Mouse (Mus musculus): ENCODE measurements around the gene Stim2. TPM values are rescaled to one million over a fixed set of nuclear protein-coding genes. Genes with fewer than 3 reads are reported as not detected.

The Stim2 gene
- polyA plus RNA-seq, 1 experiment from 2014 or later = 14.0 TPM

DNA sequence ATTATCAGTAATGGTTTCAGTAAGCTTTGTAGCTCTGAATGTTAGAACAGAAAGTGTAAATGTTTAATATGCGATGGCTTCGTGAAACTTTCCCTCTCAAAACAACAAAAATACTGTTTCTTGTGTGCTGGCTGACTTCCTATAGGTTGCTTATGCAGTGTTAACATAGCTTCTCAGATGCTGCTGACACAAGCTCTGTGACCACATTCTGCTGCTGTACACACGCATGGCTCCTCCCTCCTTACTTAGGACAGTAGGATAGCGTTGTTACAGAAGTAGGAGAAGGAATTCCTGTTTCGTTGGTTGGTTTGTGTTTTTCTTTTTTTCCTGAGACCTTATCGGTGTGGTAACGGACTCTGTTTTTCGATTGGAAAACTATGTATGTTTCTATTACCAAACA is 42.2 kb downstream of the Stim2 start:
- no peak for ATAC-seq (ENCODE audit: low FRiP score, low TSS enrichment)
- Histone ChIP-seq H3K9ac (ENCODE audit: low read length) (no peak overlapping the region), H3K27me3 (ENCODE audit: control insufficient read depth, insufficient read depth, low read length) (no peaks in the 10 kb centered on the region), H3K4me2 (replicated peaks; ENCODE audit: low read depth) (no peak overlapping the region), H3K4me1 (replicated peaks; ENCODE audit: control insufficient read depth, insufficient read depth) (no peaks in the 10 kb centered on the region), H3K4me3 (ENCODE audit: low read depth, low read length) (no peak overlapping the region), H3K9me3 (ENCODE audit: control insufficient read depth, low read length) (no peaks in the 10 kb centered on the region), H3K27ac (replicated peaks) (no peak overlapping the region), H3K36me3 (ENCODE audit: control insufficient read depth, insufficient read depth, low read length) (no peaks in the 10 kb centered on the region)
- 75% methylated on average over 8 of the region's 8 CpGs for whole genome bisulfite sequencing
- DNase-seq (ENCODE audit: low spot score) = no peak
- TF ChIP-seq EP300 (optimal IDR thresholded peaks at IDR 0.05) = no peak
- TF ChIP-seq CTCF (IDR thresholded peaks at IDR 0.05; ENCODE audit: low read depth) = no peak

DNA sequence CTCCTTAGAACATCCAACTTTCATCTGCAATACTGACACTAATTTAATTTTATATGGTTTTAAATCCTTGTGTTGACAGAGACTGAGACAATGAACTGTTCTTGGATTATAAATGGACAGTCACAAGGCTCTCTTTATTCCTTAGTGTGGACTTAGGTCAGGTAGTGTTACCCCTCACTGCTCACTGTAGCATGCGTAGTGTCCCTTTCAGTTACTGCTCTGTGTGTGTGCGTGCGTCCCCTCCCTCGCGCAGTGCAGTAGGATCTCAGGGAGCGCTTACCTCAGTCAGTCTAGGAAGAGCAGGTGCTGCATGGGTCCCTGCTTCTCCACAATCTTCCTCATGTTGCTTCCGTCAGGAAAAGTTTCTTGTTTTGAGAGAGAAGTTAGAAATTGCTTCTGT is 43.7 kb downstream of the Stim2 start:
- WGBS = 92% methylated on average over 7 of the region's 7 CpGs
- no peak for ATAC-seq (ENCODE audit: low FRiP score, low TSS enrichment)
- no peaks in the 10 kb centered on the region for H3K9me3 ChIP-seq (ENCODE audit: control insufficient read depth, low read length)
- H3K27me3 ChIP-seq (ENCODE audit: control insufficient read depth, insufficient read depth, low read length) = no peaks in the 10 kb centered on the region
- no peak overlapping the region for H3K9ac ChIP-seq (ENCODE audit: low read length)
- no peak for DNase-seq (ENCODE audit: low spot score)
- H3K4me2 ChIP-seq (replicated peaks; ENCODE audit: low read depth) = no peak overlapping the region
- H3K27ac ChIP-seq (replicated peaks) = no peak overlapping the region
- no peak for TF ChIP-seq CTCF (IDR thresholded peaks at IDR 0.05; ENCODE audit: low read depth)
- TF ChIP-seq EP300 (optimal IDR thresholded peaks at IDR 0.05) = no peak
- no peaks in the 10 kb centered on the region for H3K36me3 ChIP-seq (ENCODE audit: control insufficient read depth, insufficient read depth, low read length)
- no peaks in the 10 kb centered on the region for H3K4me1 ChIP-seq (replicated peaks; ENCODE audit: control insufficient read depth, insufficient read depth)
- H3K4me3 ChIP-seq (ENCODE audit: low read depth, low read length) = no peak overlapping the region

DNA sequence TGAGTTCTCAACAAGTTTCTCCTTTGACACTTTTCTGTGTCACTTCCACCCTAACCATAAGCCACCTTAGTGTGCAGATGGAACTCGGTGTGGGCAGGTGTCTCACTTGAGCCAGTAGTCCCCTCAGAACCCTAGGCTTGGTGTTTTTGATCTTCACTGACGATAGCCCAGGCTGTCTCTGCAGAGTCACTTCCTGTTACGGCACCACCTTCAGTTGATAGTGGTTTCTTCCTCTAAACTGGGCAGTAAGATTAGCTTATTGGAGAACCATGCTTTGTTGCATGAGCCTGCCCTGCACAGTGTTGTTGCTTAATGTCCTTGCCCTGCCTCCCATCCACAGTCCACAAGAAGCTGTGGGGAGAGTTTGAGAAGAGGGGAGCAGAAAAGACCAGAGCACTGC is 47.2 kb downstream of the Stim2 start:
- no peaks in the 10 kb centered on the region for H3K27me3 ChIP-seq (ENCODE audit: control insufficient read depth, insufficient read depth, low read length)
- no peak for ATAC-seq (ENCODE audit: low FRiP score, low TSS enrichment)
- no peak overlapping the region for H3K4me3 ChIP-seq (ENCODE audit: low read depth, low read length)
- no peak for TF ChIP-seq EP300 (optimal IDR thresholded peaks at IDR 0.05)
- no peak for TF ChIP-seq CTCF (IDR thresholded peaks at IDR 0.05; ENCODE audit: low read depth)
- no peak overlapping the region for H3K27ac ChIP-seq (replicated peaks)
- no peaks in the 10 kb centered on the region for H3K4me1 ChIP-seq (replicated peaks; ENCODE audit: control insufficient read depth, insufficient read depth)
- no peak for DNase-seq (ENCODE audit: low spot score)
- no peak overlapping the region for H3K9ac ChIP-seq (ENCODE audit: low read length)
- H3K9me3 ChIP-seq (ENCODE audit: control insufficient read depth, low read length) = no peaks in the 10 kb centered on the region
- H3K36me3 ChIP-seq (ENCODE audit: control insufficient read depth, insufficient read depth, low read length) = no peaks in the 10 kb centered on the region
- H3K4me2 ChIP-seq (replicated peaks; ENCODE audit: low read depth) = no peak overlapping the region
- 88% methylated on average over 3 of the region's 3 CpGs for WGBS

DNA sequence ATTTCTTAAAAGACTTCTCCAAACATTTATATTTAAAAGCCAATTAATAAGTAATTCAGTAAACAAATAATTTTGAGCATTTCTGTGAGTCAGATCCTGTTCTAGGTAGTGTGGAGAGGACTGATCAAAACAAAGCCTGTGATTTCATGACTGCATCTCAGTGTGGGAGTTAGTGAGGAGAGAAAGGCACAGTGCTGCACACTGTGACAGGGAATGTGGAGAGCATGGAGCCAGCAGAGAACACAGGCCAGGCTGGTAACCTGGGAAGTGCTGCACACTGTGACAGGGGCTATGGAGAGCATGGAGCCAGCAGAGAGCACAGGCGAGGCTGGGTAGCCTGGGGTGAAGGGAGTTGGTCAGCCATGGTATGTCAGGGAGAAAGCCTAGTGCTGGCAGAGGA is 48.1 kb downstream of the Stim2 start:
- Histone ChIP-seq H3K9ac (ENCODE audit: low read length) (no peak overlapping the region), H3K4me2 (replicated peaks; ENCODE audit: low read depth) (no peak overlapping the region), H3K4me1 (replicated peaks; ENCODE audit: control insufficient read depth, insufficient read depth) (no peaks in the 10 kb centered on the region; the same call in 1 of the 2 replicates), H3K4me3 (ENCODE audit: low read depth, low read length) (no peak overlapping the region), H3K27me3 (ENCODE audit: control insufficient read depth, insufficient read depth, low read length) (no peaks in the 10 kb centered on the region), H3K9me3 (ENCODE audit: control insufficient read depth, low read length) (no peaks in the 10 kb centered on the region), H3K36me3 (ENCODE audit: control insufficient read depth, insufficient read depth, low read length) (no peaks in the 10 kb centered on the region), H3K27ac (replicated peaks) (no peak overlapping the region)
- TF ChIP-seq EP300 (optimal IDR thresholded peaks at IDR 0.05) (no peak), CTCF (IDR thresholded peaks at IDR 0.05; ENCODE audit: low read depth) (no peak)
- DNase-seq (ENCODE audit: low spot score) = no peak
- 74% methylated on average over 1 of the region's 1 CpGs for WGBS
- ATAC-seq (ENCODE audit: low FRiP score, low TSS enrichment) = no peak

- Histone ChIP-seq H3K4me3 (ENCODE audit: low read depth, low read length) (no peak overlapping the region), H3K4me1 (replicated peaks; ENCODE audit: control insufficient read depth, insufficient read depth) (no peaks in the 10 kb centered on the region; the same call in 1 of the 2 replicates), H3K36me3 (ENCODE audit: control insufficient read depth, insufficient read depth, low read length) (no peaks in the 10 kb centered on the region; the same call in 1 of the 2 replicates), H3K9me3 (ENCODE audit: control insufficient read depth, low read length) (no peaks in the 10 kb centered on the region), H3K9ac (ENCODE audit: low read length) (no peak overlapping the region), H3K4me2 (replicated peaks; ENCODE audit: low read depth) (no peak overlapping the region), H3K27me3 (ENCODE audit: control insufficient read depth, insufficient read depth, low read length) (no peaks in the 10 kb centered on the region), H3K27ac (replicated peaks) (no peak overlapping the region)
- TF ChIP-seq EP300 (optimal IDR thresholded peaks at IDR 0.05) = no peak
- no peak for TF ChIP-seq CTCF (IDR thresholded peaks at IDR 0.05; ENCODE audit: low read depth)
- DNase-seq (ENCODE audit: low spot score) = no peak
- WGBS = 53% methylated on average over 4 of the region's 4 CpGs
- ATAC-seq (ENCODE audit: low FRiP score, low TSS enrichment) = no peak
Measured at GRCm38 (mm10) chr5:54049145-54049733, 50.9 kb downstream of the Stim2 start.

GRCm38 (mm10) chr5:54049940-54050339 is 51.6 kb downstream of the Stim2 start:
- H3K4me3 ChIP-seq (ENCODE audit: low read depth, low read length) = no peak overlapping the region
- H3K27ac ChIP-seq (replicated peaks) = no peak overlapping the region
- no peak overlapping the region for H3K9ac ChIP-seq (ENCODE audit: low read length)
- H3K9me3 ChIP-seq (ENCODE audit: control insufficient read depth, low read length) = no peaks in the 10 kb centered on the region
- no peak overlapping the region for H3K4me2 ChIP-seq (replicated peaks; ENCODE audit: low read depth)
- ATAC-seq (ENCODE audit: low FRiP score, low TSS enrichment) (no peak), DNase-seq (ENCODE audit: low spot score) (no peak)
- no peaks in the 10 kb centered on the region for H3K27me3 ChIP-seq (ENCODE audit: control insufficient read depth, insufficient read depth, low read length)
- no peak for TF ChIP-seq EP300 (optimal IDR thresholded peaks at IDR 0.05)
- TF ChIP-seq CTCF (IDR thresholded peaks at IDR 0.05; ENCODE audit: low read depth) = no peak
- H3K36me3 ChIP-seq (ENCODE audit: control insufficient read depth, insufficient read depth, low read length) = no peaks in the 10 kb centered on the region; the same call in 1 of the 2 replicates
- WGBS = 82% methylated on average over 5 of the region's 5 CpGs
- no peaks in the 10 kb centered on the region; the same call in 1 of the 2 replicates for H3K4me1 ChIP-seq (replicated peaks; ENCODE audit: control insufficient read depth, insufficient read depth)

All from stomach, postnatal 0 days (tissue).